ENCODE assay signal across 9 mouse cellular contexts in the genomic region with DNA sequence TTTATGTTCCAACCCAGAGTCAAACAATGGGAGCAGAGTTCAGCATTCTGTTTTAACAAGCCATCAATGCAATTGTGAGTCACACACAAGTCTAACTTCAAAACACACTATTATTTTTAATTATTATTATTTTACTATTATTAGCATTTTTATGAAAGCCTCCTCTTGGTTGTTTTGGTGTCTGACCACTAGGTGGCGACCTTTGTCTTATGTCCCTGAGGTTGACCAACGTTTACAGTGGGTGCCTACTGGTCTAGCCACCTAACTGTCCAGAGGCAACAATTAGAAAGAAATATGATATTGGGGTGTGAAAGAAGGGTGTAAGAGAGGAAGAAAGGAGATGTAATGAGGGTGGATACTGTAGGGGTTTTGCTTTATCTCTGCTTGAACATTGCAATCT.
A peak's percentile ranks its signal among the peaks of the same experiment; 100 is the strongest.
DNase-seq lines count a peak whose midpoint lies in the region; ATAC-seq and TF ChIP-seq lines count a peak whose summit lies in the region.
"Had no signal": no experiment of that assay in that cellular context is flagged by ENCODE, and none has a peak within 500 bp of the region (broad histone marks: within the 10 kb centered on the region; RNA-seq: fewer than 3 reads in every experiment).

No protein-coding gene starts in this region.

- H3K4me1 ChIP-seq in neural tube, embryonic 15.5 days: no peaks in the 10 kb centered on the region
- no peaks in the 10 kb centered on the region for H3K4me1 ChIP-seq in cortical plate, adult 2 months (ENCODE audit: control insufficient read depth, insufficient read depth, low read length)
- H3K4me1 ChIP-seq: lung, embryonic 15.5 days had no signal

- peak; percentile 6 for DNase-seq in gastrocnemius, postnatal 10 days
- DNase-seq in gastrocnemius, adult 8-10 months (ENCODE audit: low spot score in 2 of 2): no peak
- peak; percentile 12 for DNase-seq in neural tube, embryonic 10.5 days (ENCODE audit: extremely low spot score, low spot score)
- DNase-seq in naive thymus-derived CD4-positive, alpha-beta T cell, adult 2 months (ENCODE audit: low read depth): peak; percentile 1
- no peak for DNase-seq in T-cell, adult 2 months (ENCODE audit: low spot score)
- no peak for DNase-seq in layer of hippocampus, adult 8-10 months (ENCODE audit: low spot score in 2 of 2)

- no peak for TF ChIP-seq POLR2A in cortical plate, adult 2 months (IDR thresholded peaks at IDR 0.05; ENCODE audit: extremely low read depth, insufficient read depth, low read length)

- WGBS in neural tube, embryonic 15.5 days: 14% methylated on average over 2 of the region's 2 CpGs

- H3K4me2 ChIP-seq in neural tube, embryonic 15.5 days: no peak overlapping the region
- H3K4me2 ChIP-seq: lung, embryonic 15.5 days had no signal

- H3K9me3 ChIP-seq in neural tube, embryonic 15.5 days (replicated peaks): no peaks in the 10 kb centered on the region
- H3K9me3 ChIP-seq: lung, embryonic 15.5 days had no signal

- peak; percentile 21; the same call in 1 of the 2 replicates for TF ChIP-seq CTCF in cortical plate, adult 2 months (IDR thresholded peaks at IDR 0.05; ENCODE audit: extremely low read depth, insufficient read depth, low read length)

- no peak for ATAC-seq in neural tube, embryonic 15.5 days (ENCODE audit: low FRiP score)

- H3K27me3 ChIP-seq in neural tube, embryonic 15.5 days (replicated peaks): no peaks in the 10 kb centered on the region
- H3K27me3 ChIP-seq: lung, embryonic 15.5 days had no signal

- no peaks in the 10 kb centered on the region for H3K36me3 ChIP-seq in neural tube, embryonic 15.5 days
- H3K36me3 ChIP-seq: lung, embryonic 15.5 days had no signal

- no peak overlapping the region for H3K27ac ChIP-seq in neural tube, embryonic 15.5 days (replicated peaks)
- H3K27ac ChIP-seq in cortical plate, adult 2 months (ENCODE audit: insufficient read depth, low read length): no peak overlapping the region
- H3K27ac ChIP-seq: lung, embryonic 15.5 days had no signal

- no peak overlapping the region for H3K9ac ChIP-seq in neural tube, embryonic 15.5 days (replicated peaks)
- H3K9ac ChIP-seq: lung, embryonic 15.5 days had no signal

- no peak overlapping the region for H3K4me3 ChIP-seq in neural tube, embryonic 15.5 days (replicated peaks)
- H3K4me3 ChIP-seq in cortical plate, adult 2 months (ENCODE audit: insufficient read depth, low read length): no peak overlapping the region
- H3K4me3 ChIP-seq: lung, embryonic 15.5 days had no signal

Comparison
In these comparisons a context has a peak if more than half of its experiments do, and no peak if none do; other contexts are left out.
1. DNase-seq: peak in gastrocnemius, postnatal 10 days (single experiment), neural tube, embryonic 10.5 days (single experiment) and naive thymus-derived CD4-positive, alpha-beta T cell, adult 2 months (single experiment); none in gastrocnemius, adult 8-10 months (0 of 2), T-cell, adult 2 months (single experiment) and layer of hippocampus, adult 8-10 months (0 of 2).